Mouse (Mus musculus): ENCODE measurements around the gene Tenm2. TPM values are rescaled to one million over a fixed set of nuclear protein-coding genes. Genes with fewer than 3 reads are reported as not detected.

Tenm2 gene
- polyA plus RNA-seq, 1 experiment from 2014 or later, result 1.4 TPM

GRCm38 (mm10) chr11:37076989-37077598 lies 158.7 kb downstream of the Tenm2 start:
- no peak for ATAC-seq (ENCODE audit: insufficient number of reproducible peaks, low FRiP score)
- Histone ChIP-seq H3K27ac (ENCODE audit: poor library complexity, severe bottlenecking) (no peak overlapping the region), H3K4me3 (no peak overlapping the region), H3K27me3 (replicated peaks) (no peaks in the 10 kb centered on the region), H3K9me3 (replicated peaks) (no peaks in the 10 kb centered on the region), H3K4me2 (no peak overlapping the region), H3K4me1 (replicated peaks) (no peaks in the 10 kb centered on the region), H3K9ac (no peak overlapping the region), H3K36me3 (no peaks in the 10 kb centered on the region)
- WGBS, result 80% methylated on average over 5 of the region's 5 CpGs

GRCm38 (mm10) chr11:37075349-37075748 lies 160.4 kb downstream of the Tenm2 start:
- Histone ChIP-seq H3K27ac (ENCODE audit: poor library complexity, severe bottlenecking) (no peak overlapping the region), H3K4me2 (no peak overlapping the region), H3K9me3 (replicated peaks) (no peaks in the 10 kb centered on the region), H3K27me3 (replicated peaks) (no peaks in the 10 kb centered on the region), H3K9ac (no peak overlapping the region), H3K36me3 (no peaks in the 10 kb centered on the region), H3K4me3 (no peak overlapping the region), H3K4me1 (replicated peaks) (no peaks in the 10 kb centered on the region)
- 86% methylated on average over 10 of the region's 10 CpGs for WGBS
- no peak for ATAC-seq (ENCODE audit: insufficient number of reproducible peaks, low FRiP score)

- 84% methylated on average over 3 of the region's 3 CpGs for WGBS
- Histone ChIP-seq H3K4me2 (no peak overlapping the region), H3K27ac (ENCODE audit: poor library complexity, severe bottlenecking) (no peak overlapping the region), H3K4me3 (no peak overlapping the region), H3K27me3 (replicated peaks) (no peaks in the 10 kb centered on the region), H3K4me1 (replicated peaks) (peaks cover 3% of the 10 kb centered on the region), H3K9ac (no peak overlapping the region), H3K36me3 (no peaks in the 10 kb centered on the region), H3K9me3 (replicated peaks) (no peaks in the 10 kb centered on the region)
- ATAC-seq (ENCODE audit: insufficient number of reproducible peaks, low FRiP score), result no peak
These were observed 170.3 kb downstream of the Tenm2 start for GRCm38 (mm10) chr11:37065459-37065858.

DNA sequence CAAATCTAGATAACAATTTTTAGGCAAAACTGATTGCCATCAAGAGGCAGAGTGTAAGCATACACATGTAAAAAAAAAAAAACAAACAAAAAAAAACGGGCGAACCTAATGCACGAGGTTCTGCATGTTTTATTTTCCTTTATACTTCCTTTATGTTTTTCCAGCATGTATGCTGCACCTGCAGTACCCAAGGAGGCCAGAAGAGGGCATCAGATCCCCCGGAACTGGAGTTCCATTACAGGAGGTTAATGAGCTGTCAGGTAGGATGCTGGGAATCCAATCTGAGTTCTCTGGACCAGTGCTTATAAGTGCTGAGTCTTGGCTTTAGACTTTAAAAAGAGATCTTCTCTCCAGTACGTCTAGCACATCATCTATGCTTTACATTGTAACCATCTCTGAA lies 189.1 kb downstream of the Tenm2 start:
- Histone ChIP-seq H3K4me1 (replicated peaks) (no peaks in the 10 kb centered on the region), H3K36me3 (no peaks in the 10 kb centered on the region), H3K4me3 (no peak overlapping the region), H3K4me2 (no peak overlapping the region), H3K27me3 (replicated peaks) (no peaks in the 10 kb centered on the region), H3K9me3 (replicated peaks) (no peaks in the 10 kb centered on the region), H3K9ac (no peak overlapping the region), H3K27ac (ENCODE audit: poor library complexity, severe bottlenecking) (no peak overlapping the region)
- 56% methylated on average over 5 of the region's 5 CpGs for WGBS
- ATAC-seq (ENCODE audit: insufficient number of reproducible peaks, low FRiP score), result no peak

DNA sequence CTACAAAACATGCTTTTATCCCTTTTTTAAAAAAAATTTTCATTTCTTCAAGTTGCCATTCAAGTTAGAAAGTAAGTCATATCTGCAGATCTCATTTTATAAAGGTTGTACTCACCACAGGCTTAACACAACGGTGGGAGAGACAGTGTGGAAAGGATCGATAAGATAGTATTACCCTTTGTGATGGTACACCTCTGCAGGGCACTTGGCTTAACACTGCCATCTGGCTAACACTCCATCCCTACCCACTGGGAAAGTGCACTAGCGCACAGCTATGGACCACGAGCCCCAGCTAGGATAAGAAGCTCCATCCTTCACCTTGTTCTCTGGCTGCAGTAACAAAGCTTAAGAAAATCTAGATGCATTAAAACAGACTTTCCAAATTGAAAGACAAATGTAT lies 194.5 kb downstream of the Tenm2 start:
- Histone ChIP-seq H3K4me3 (no peak overlapping the region), H3K4me1 (replicated peaks) (no peaks in the 10 kb centered on the region), H3K27ac (ENCODE audit: poor library complexity, severe bottlenecking) (no peak overlapping the region), H3K9ac (no peak overlapping the region), H3K9me3 (replicated peaks) (no peaks in the 10 kb centered on the region), H3K4me2 (no peak overlapping the region), H3K36me3 (no peaks in the 10 kb centered on the region), H3K27me3 (replicated peaks) (no peaks in the 10 kb centered on the region)
- 59% methylated on average over 4 of the region's 4 CpGs for WGBS
- no peak for ATAC-seq (ENCODE audit: insufficient number of reproducible peaks, low FRiP score)

- ATAC-seq (ENCODE audit: insufficient number of reproducible peaks, low FRiP score), result no peak
- H3K27me3 ChIP-seq (replicated peaks), result no peaks in the 10 kb centered on the region
- no peak overlapping the region for H3K4me3 ChIP-seq
- no peak overlapping the region for H3K4me2 ChIP-seq
- no peak overlapping the region for H3K9ac ChIP-seq
- no peaks in the 10 kb centered on the region for H3K9me3 ChIP-seq (replicated peaks)
- H3K4me1 ChIP-seq (replicated peaks), result no peaks in the 10 kb centered on the region
- H3K27ac ChIP-seq (ENCODE audit: poor library complexity, severe bottlenecking), result no peak overlapping the region
- WGBS, result 62% methylated on average over 3 of the region's 3 CpGs
- no peaks in the 10 kb centered on the region for H3K36me3 ChIP-seq
These were observed 196.5 kb downstream of the Tenm2 start for GRCm38 (mm10) chr11:37039283-37039682.

- H3K36me3 ChIP-seq, result no peaks in the 10 kb centered on the region
- no peak overlapping the region for H3K27ac ChIP-seq (ENCODE audit: poor library complexity, severe bottlenecking)
- WGBS, result 58% methylated on average over 7 of the region's 7 CpGs
- H3K4me2 ChIP-seq, result no peak overlapping the region
- H3K27me3 ChIP-seq (replicated peaks), result no peaks in the 10 kb centered on the region
- H3K4me1 ChIP-seq (replicated peaks), result no peaks in the 10 kb centered on the region
- ATAC-seq (ENCODE audit: insufficient number of reproducible peaks, low FRiP score), result no peak
- no peak overlapping the region for H3K9ac ChIP-seq
- no peaks in the 10 kb centered on the region for H3K9me3 ChIP-seq (replicated peaks)
- no peak overlapping the region for H3K4me3 ChIP-seq
These were observed 204.3 kb downstream of the Tenm2 start for GRCm38 (mm10) chr11:37031305-37032055.

- no peaks in the 10 kb centered on the region for H3K36me3 ChIP-seq
- H3K4me2 ChIP-seq, result no peak overlapping the region
- H3K4me3 ChIP-seq, result no peak overlapping the region
- H3K9me3 ChIP-seq (replicated peaks), result no peaks in the 10 kb centered on the region
- H3K27me3 ChIP-seq (replicated peaks), result no peaks in the 10 kb centered on the region
- no peak overlapping the region for H3K9ac ChIP-seq
- 48% methylated on average over 1 of the region's 1 CpGs for WGBS
- H3K4me1 ChIP-seq (replicated peaks), result no peaks in the 10 kb centered on the region
- no peak overlapping the region for H3K27ac ChIP-seq (ENCODE audit: poor library complexity, severe bottlenecking)
- no peak for ATAC-seq (ENCODE audit: insufficient number of reproducible peaks, low FRiP score)
These were observed 223.9 kb downstream of the Tenm2 start for GRCm38 (mm10) chr11:37011900-37012299.

DNA sequence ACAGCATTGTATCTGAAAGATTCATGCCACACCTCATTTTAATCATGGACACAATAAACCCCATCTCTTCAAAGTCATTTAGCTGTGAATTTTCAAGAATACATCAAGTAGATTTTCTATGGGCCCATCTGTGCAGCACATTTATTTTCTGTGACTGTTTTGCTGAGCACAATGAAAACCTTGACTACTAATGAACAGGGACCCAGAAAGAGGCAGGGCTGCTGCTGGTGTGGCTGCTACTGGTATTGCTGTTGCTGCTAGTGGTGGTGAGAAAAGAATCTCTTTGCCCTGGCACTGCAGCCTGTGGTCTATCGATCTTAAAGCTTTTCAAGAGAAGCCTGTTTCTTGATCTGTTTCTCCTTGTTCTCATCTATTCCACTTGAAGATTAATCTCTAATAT lies 226.5 kb downstream of the Tenm2 start:
- Histone ChIP-seq H3K9me3 (replicated peaks) (no peaks in the 10 kb centered on the region), H3K9ac (no peak overlapping the region), H3K4me2 (no peak overlapping the region), H3K27ac (ENCODE audit: poor library complexity, severe bottlenecking) (no peak overlapping the region), H3K4me3 (no peak overlapping the region), H3K4me1 (replicated peaks) (no peaks in the 10 kb centered on the region), H3K36me3 (no peaks in the 10 kb centered on the region), H3K27me3 (replicated peaks) (no peaks in the 10 kb centered on the region)
- WGBS, result 61% methylated on average over 1 of the region's 1 CpGs
- no peak for ATAC-seq (ENCODE audit: insufficient number of reproducible peaks, low FRiP score)

DNA sequence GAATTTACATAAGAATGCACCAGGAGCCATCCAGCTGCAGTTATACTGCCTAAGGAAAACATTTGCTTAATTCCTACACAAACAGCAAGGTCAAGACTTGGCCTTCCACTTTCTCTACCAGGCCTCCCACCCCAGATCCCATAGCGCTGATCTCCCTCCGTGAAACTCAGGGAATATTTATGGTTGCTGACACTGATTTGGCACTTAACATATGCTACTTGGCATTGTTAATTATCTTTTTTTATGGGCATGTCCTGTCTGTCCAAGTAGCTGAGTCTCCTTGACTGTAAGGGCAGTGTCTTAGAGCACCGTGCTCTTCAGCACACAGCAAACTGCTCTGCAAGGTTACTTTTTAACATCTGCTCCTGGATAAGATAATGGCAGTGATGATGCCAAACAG lies 238.1 kb downstream of the Tenm2 start:
- no peak for ATAC-seq (ENCODE audit: insufficient number of reproducible peaks, low FRiP score)
- WGBS, result 66% methylated on average over 3 of the region's 3 CpGs

DNA sequence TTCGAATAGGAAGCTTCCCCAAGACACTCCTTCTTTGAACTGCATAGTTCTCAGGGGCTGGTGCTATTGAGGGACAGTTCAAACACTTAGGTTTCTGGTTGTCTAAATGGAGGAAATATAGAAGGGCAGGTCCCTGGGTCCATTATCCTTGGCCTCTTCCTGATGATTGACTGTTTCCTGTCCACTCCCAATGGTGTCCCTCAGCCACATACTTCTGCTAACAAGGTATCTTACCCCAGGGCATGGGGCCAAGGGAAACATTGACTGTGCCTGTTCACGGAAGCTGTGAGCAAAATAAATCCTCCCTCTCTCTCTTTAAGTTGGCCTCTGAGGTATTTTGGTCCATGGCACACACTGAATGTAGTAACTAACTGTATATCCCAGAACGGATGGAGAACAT lies 244.9 kb downstream of the Tenm2 start:
- peak; percentile 64; the same call in 1 of the 2 replicates for ATAC-seq (ENCODE audit: insufficient number of reproducible peaks, low FRiP score)
- H3K9me3 ChIP-seq (replicated peaks), result no peaks in the 10 kb centered on the region
- H3K9ac ChIP-seq, result no peak overlapping the region
- H3K4me1 ChIP-seq (replicated peaks), result peaks cover 11% of the 10 kb centered on the region
- WGBS, result 63% methylated on average over 3 of the region's 3 CpGs
- no peak overlapping the region for H3K27ac ChIP-seq (ENCODE audit: poor library complexity, severe bottlenecking)
- no peak overlapping the region for H3K4me3 ChIP-seq
- no peaks in the 10 kb centered on the region for H3K27me3 ChIP-seq (replicated peaks)
- no peak overlapping the region for H3K4me2 ChIP-seq
- H3K36me3 ChIP-seq, result no peaks in the 10 kb centered on the region

More for the DNA sequence above, 238.1 kb downstream of the Tenm2 start:
- Histone ChIP-seq H3K4me2 (no peak overlapping the region), H3K9ac (no peak overlapping the region), H3K27me3 (replicated peaks) (no peaks in the 10 kb centered on the region), H3K9me3 (replicated peaks) (no peaks in the 10 kb centered on the region), H3K4me3 (no peak overlapping the region), H3K4me1 (replicated peaks) (no peaks in the 10 kb centered on the region), H3K27ac (ENCODE audit: poor library complexity, severe bottlenecking) (no peak overlapping the region), H3K36me3 (no peaks in the 10 kb centered on the region)

All from heart, embryonic 12.5 days (tissue).